Mouse (Mus musculus) bone marrow, adult 2 months (tissue): ENCODE measurements around the gene Gamt.

ENCODE experiments used
- CTCF ChIP-seq: fragments of 200-500 bp; IDR thresholded peaks from 2 replicates; pipeline ENCODE4 v1.5.1; 2011; ENCODE audit warnings: low read length, control low read depth; ENCODE audit not compliant: control insufficient read depth, insufficient read depth
- POLR2A ChIP-seq: fragments of 200-500 bp; IDR thresholded peaks from 2 replicates; pipeline ENCODE4 v1.6.1; 2011; ENCODE audit warnings: low read depth, mild to moderate bottlenecking, control low read depth, low read length, borderline replicate concordance; ENCODE audit not compliant: control insufficient read depth

- TF ChIP-seq CTCF = no peak
- TF ChIP-seq POLR2A = no peak
These were observed 24.5 kb downstream of the Gamt start for GRCm38 (mm10) chr10:80236145-80236825.
